Mouse (Mus musculus) liver, postnatal 0 days (tissue): ENCODE results near the gene Atxn3. TPM values are rescaled to one million over a fixed set of nuclear protein-coding genes. Genes with fewer than 3 reads are reported as not detected.

Experiments used
- ATAC-seq: fragments of 200-750 bp; cut with Nextera tagmentation; 2 replicates; pipeline ENCODE4 v1.8.0; 2017; ENCODE audit warnings: mild to moderate bottlenecking, moderate library complexity
- DNase-seq: peaks from one replicate; pipeline ENCODE4 v3.0.0-alpha.2; 2016
- H3K27ac ChIP-seq: fragments of 300-500 bp; sonication (generic); 2 replicates; pipeline ENCODE4 v1.5.1; 2014; ENCODE audit warnings: antibody characterized with exemption, moderate library complexity, mild to moderate bottlenecking, low read depth
- H3K27me3 ChIP-seq: fragments of 300-500 bp; sonication (generic); 2 replicates; pipeline ENCODE4 v1.6.1; 2014; ENCODE audit warnings: low read length, control low read depth, mixed read lengths; ENCODE audit not compliant: insufficient read depth
- H3K36me3 ChIP-seq: fragments of 300-500 bp; sonication (generic); replicated peaks from 2 replicates; pipeline ENCODE4 v1.6.1; 2014; ENCODE audit warnings: mild to moderate bottlenecking, control low read depth, low read length, moderate library complexity, mixed read lengths; ENCODE audit not compliant: insufficient read depth
- H3K4me1 ChIP-seq: fragments of 300-500 bp; sonication (generic); 2 replicates; pipeline ENCODE4 v1.6.1; 2014; ENCODE audit warnings: antibody characterized with exemption, mild to moderate bottlenecking, control low read depth; ENCODE audit not compliant: insufficient read depth
- H3K4me2 ChIP-seq: fragments of 300-500 bp; sonication (generic); 2 replicates; pipeline ENCODE4 v1.6.1; 2014; ENCODE audit warnings: low read depth, mild to moderate bottlenecking, low read length, moderate library complexity, mixed read lengths
- H3K4me3 ChIP-seq: fragments of 300-500 bp; sonication (generic); 2 replicates; pipeline ENCODE4 v1.5.1; 2014; ENCODE audit warnings: low read depth, low read length
- H3K9ac ChIP-seq: fragments of 300-500 bp; sonication (generic); replicated peaks from 2 replicates; pipeline ENCODE4 v1.6.1; 2014; ENCODE audit warnings: mild to moderate bottlenecking, moderate library complexity
- H3K9me3 ChIP-seq: fragments of 300-500 bp; sonication (generic); 2 replicates; pipeline ENCODE4 v1.6.1; 2016; ENCODE audit warnings: mild to moderate bottlenecking, control low read depth, low read length, mixed read lengths
- CTCF ChIP-seq: sonication (generic); IDR thresholded peaks from 2 replicates; pipeline ENCODE4 v1.5.1; 2016; ENCODE audit warnings: antibody characterized with exemption, low read depth
- EP300 ChIP-seq: IDR thresholded peaks from 2 replicates; pipeline ENCODE4 v1.6.1; 2016; ENCODE audit warnings: antibody characterized with exemption, low read depth, mild to moderate bottlenecking
- WGBS: fragments of 180-500 bp; shearing (Covaris S2); extraction: QIAGEN DNeasy Blood & Tissue Kit; methylation state at CpG from one replicate; pipeline ENCODE4 v1.1.7; 2014; ENCODE audit not compliant: insufficient replicate concordance; 5-methylcytosine and 5-hydroxymethylcytosine counted together
- polyA plus RNA-seq: library from polyadenylated mRNA; unstranded; fragments of >200 nt; fragmentation: Nextera tagmentation; extraction: Ambion mirVana; gene quantifications from 2 replicates; pipeline ENCODE4 v1.2.1, GENCODE M21; 2015

Atxn3 gene
- polyA plus RNA-seq, 1 experiment from 2014 or later: 7.6 TPM

- Histone ChIP-seq H3K9ac (no peak overlapping the region), H3K27ac (no peak overlapping the region), H3K36me3 (0 out of 2 replicates have a peak, but pooled peaks cover 1% of the 10 kb centered on the region), H3K27me3 (no peaks in the 10 kb centered on the region), H3K9me3 (no peaks in the 10 kb centered on the region), H3K4me1 (0 out of 2 replicates have a peak, but pooled peaks cover 6% of the 10 kb centered on the region), H3K4me3 (no peak overlapping the region), H3K4me2 (no peak overlapping the region)
- TF ChIP-seq EP300 (no peak), CTCF (no peak)
- no peak for DNase-seq
- no peak for ATAC-seq
Measured at GRCm38 (mm10) chr12:101917165-101917564, 40.9 kb downstream of the Atxn3 start.

GRCm38 (mm10) chr12:101912626-101913490 is 45.2 kb downstream of the Atxn3 start, which contains the start of gene Trip11:
TSS of gene Trip11 (minus strand) at chr12:101913267.
- Histone ChIP-seq H3K4me3 (peak within 1 kb of the TSS; percentile 74), H3K4me2 (peak within 1 kb of the TSS; percentile 80), H3K4me1 (peaks cover 21% of the 10 kb centered on the region), H3K9me3 (no peaks in the 10 kb centered on the region), H3K9ac (peak within 1 kb of the TSS; percentile 81), H3K27ac (peak within 1 kb of the TSS; percentile 85), H3K27me3 (no peaks in the 10 kb centered on the region), H3K36me3 (peaks cover 8% of the 10 kb centered on the region)
- peak; percentile 90 for DNase-seq
- under 1% methylated on average over 62 of the region's 69 CpGs for WGBS
- no peak for TF ChIP-seq EP300
- TF ChIP-seq CTCF: no peak
- peak; percentile 97 for ATAC-seq

DNA sequence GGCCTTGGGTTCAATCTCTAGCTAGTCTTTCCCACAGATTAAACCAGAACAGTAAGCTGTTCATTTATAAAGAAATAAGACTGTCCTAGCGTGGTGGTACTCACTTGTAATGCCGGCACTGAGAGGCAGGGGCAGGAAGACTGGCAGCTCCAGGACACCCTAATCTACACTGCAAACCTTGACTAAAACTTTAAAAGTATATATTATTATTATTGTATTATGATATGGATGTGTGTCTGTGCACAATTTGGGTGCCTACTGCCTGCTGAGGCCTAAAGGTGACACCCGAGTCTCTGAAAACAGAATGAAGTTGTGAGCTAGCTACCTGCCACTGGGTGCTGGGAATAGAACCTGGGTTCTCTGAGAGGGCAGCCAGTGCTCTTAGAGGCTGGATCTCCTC is 46.7 kb downstream of the Atxn3 start:
- peak overlapping the region; percentile 80 for H3K4me2 ChIP-seq
- 85% methylated on average over 3 of the region's 3 CpGs for WGBS
- TF ChIP-seq CTCF (no peak), EP300 (no peak)
- no peaks in the 10 kb centered on the region for H3K27me3 ChIP-seq
- H3K27ac ChIP-seq: no peak overlapping the region
- no peak overlapping the region for H3K9ac ChIP-seq
- H3K36me3 ChIP-seq: peaks cover 8% of the 10 kb centered on the region
- H3K4me1 ChIP-seq: peaks cover 21% of the 10 kb centered on the region
- ATAC-seq (no peak), DNase-seq (no peak)
- H3K4me3 ChIP-seq: peak overlapping the region; percentile 74; the same call in 1 of the 2 replicates
- H3K9me3 ChIP-seq: no peaks in the 10 kb centered on the region

DNA sequence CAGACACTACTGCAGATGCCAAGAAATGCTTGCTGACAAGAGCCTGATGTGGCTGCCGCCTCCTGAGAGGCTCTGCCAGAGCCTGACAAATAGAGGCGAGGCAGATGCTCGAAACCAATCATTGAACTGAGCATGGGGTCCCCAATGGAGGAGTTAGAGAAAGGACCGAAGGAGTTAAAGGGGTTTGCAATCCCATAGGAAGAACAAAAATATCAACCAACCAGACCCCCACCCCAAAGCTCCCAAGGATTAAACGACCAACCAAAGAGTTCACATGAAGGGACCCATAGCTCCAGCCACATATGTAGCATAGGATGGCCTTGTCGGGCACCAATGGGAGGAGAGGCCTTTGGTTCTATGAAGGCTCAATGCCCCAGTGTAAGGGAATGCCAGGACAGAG is 47.7 kb downstream of the Atxn3 start:
- DNase-seq (no peak), ATAC-seq (no peak)
- Histone ChIP-seq H3K27me3 (no peaks in the 10 kb centered on the region), H3K9me3 (no peaks in the 10 kb centered on the region), H3K27ac (no peak overlapping the region), H3K4me2 (no peak overlapping the region), H3K4me3 (no peak overlapping the region), H3K4me1 (peaks cover 21% of the 10 kb centered on the region), H3K36me3 (peaks cover 8% of the 10 kb centered on the region), H3K9ac (no peak overlapping the region)
- TF ChIP-seq CTCF (no peak), EP300 (no peak)
- 93% methylated on average over 6 of the region's 6 CpGs for whole genome bisulfite sequencing

GRCm38 (mm10) chr12:101905817-101906216 is 52.2 kb downstream of the Atxn3 start:
- Histone ChIP-seq H3K4me2 (peak overlapping the region; percentile 2), H3K4me3 (no peak overlapping the region), H3K27me3 (no peaks in the 10 kb centered on the region), H3K9ac (no peak overlapping the region), H3K36me3 (peaks cover 15% of the 10 kb centered on the region), H3K9me3 (no peaks in the 10 kb centered on the region), H3K4me1 (peaks cover 8% of the 10 kb centered on the region), H3K27ac (peak overlapping the region; percentile 57; the same call in 1 of the 2 replicates)
- WGBS: 55% methylated on average over 12 of the region's 12 CpGs
- DNase-seq (peak; percentile 21), ATAC-seq (no peak)
- TF ChIP-seq CTCF (no peak), EP300 (no peak)

DNA sequence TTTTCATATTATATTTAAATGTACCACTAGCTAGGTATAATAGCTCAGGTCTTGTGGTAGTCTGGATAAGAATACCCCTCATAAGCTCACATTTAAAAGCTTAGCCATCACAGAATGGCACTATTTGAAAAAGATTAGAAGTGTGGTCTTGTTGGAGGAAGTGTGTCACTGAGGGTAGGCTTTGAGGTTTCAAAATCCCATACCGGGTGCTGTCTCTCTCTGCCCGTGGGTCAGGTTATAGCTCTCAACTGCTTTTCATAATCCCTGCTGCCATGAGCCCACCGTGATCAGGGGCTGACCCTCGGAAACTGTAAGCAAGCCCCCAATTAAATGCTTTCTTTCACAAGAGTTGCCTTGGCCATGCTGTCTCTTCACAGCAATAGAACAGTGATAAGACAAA is 53.1 kb downstream of the Atxn3 start:
- no peak overlapping the region for H3K4me2 ChIP-seq
- peaks cover 4% of the 10 kb centered on the region for H3K4me1 ChIP-seq
- H3K4me3 ChIP-seq: no peak overlapping the region
- ATAC-seq: no peak
- H3K36me3 ChIP-seq: peaks cover 16% of the 10 kb centered on the region
- TF ChIP-seq EP300 (no peak), CTCF (no peak)
- whole genome bisulfite sequencing: 62% methylated on average over 4 of the region's 4 CpGs
- H3K9me3 ChIP-seq: no peaks in the 10 kb centered on the region
- H3K9ac ChIP-seq: no peak overlapping the region
- no peak for DNase-seq
- no peak overlapping the region for H3K27ac ChIP-seq
- no peaks in the 10 kb centered on the region for H3K27me3 ChIP-seq
